Mouse (Mus musculus): ENCODE data around the gene Mlkl. TPM values are rescaled to one million over a fixed set of nuclear protein-coding genes. Genes with fewer than 3 reads are reported as not detected.

Gene Mlkl
- total and polyA plus RNA-seq, 3 experiments, result 9.3 to 20.1 TPM; not detected in 1

GRCm38 (mm10) chr8:111261981-111262381, 76.0 kb downstream of the Mlkl start:
- Histone ChIP-seq H3K4me3 (ENCODE audit: control insufficient read depth in 1 of 2, insufficient read depth in 1 of 2, low read depth in 2 of 2, low read length in 2 of 2) (no peak overlapping the region), H3K79me2 (ENCODE audit: control insufficient read depth, insufficient read depth, low read length, poor library complexity) (peaks cover 16% of the 10 kb centered on the region)

More at GRCm38 (mm10) chr8:111261981-111262381, 76.0 kb downstream of the Mlkl start:
- Histone ChIP-seq H3K4me1 (ENCODE audit: control insufficient read depth in 1 of 2, insufficient read depth in 2 of 2, low read length in 2 of 2) (peaks cover 6 to 13% of the 10 kb centered on the region in 2 experiments), H3K9ac (ENCODE audit: control insufficient read depth, low read depth, low read length, poor library complexity, severe bottlenecking) (no peak overlapping the region), H3K9me3 (replicated peaks; ENCODE audit: insufficient read depth, low read length) (no peaks in the 10 kb centered on the region), H3K27ac (ENCODE audit: control insufficient read depth, low read depth, low read length) (no peak overlapping the region), H3K27me3 (ENCODE audit: control insufficient read depth in 1 of 2, insufficient read depth in 2 of 2, low read length in 2 of 2) (no peaks in the 10 kb centered on the region), H3K36me3 (ENCODE audit: control insufficient read depth in 1 of 2, insufficient read depth in 2 of 2, low read length in 2 of 2) (peaks cover 0 to 13% of the 10 kb centered on the region in 2 experiments; a peak in 2 of 4 replicates)
- DNase-seq (ENCODE audit: low read depth, low spot score), result peak; percentile 81
- TF ChIP-seq MAX (IDR thresholded peaks at IDR 0.05; ENCODE audit: low read length), result no peak
- TF ChIP-seq MYC (IDR thresholded peaks at IDR 0.05; ENCODE audit: low read depth, low read length), result 0 out of 2 replicates have a peak, but pooled peaks have one; percentile 30
- TF ChIP-seq MYB (IDR thresholded peaks at IDR 0.05; ENCODE audit: low read depth, low read length), result peak; percentile 37; the same call in 1 of the 2 replicates
- peak; percentile 95 for TF ChIP-seq TCF12 (IDR thresholded peaks at IDR 0.05; ENCODE audit: low read depth, low read length)
- peak; percentile 80 for TF ChIP-seq MAFK (IDR thresholded peaks at IDR 0.05; ENCODE audit: borderline replicate concordance, low read depth, low read length)
- TF ChIP-seq ETS1 (IDR thresholded peaks at IDR 0.05; ENCODE audit: low read depth, low read length), result peak; percentile 70
- peak; percentile 100 for TF ChIP-seq RCOR1 (IDR thresholded peaks at IDR 0.05; ENCODE audit: low read depth, low read length)
- TF ChIP-seq MEF2A (IDR thresholded peaks at IDR 0.05; ENCODE audit: extremely low read depth, insufficient replicate concordance, low read depth, low read length, poor library complexity, severe bottlenecking), result peak; percentile 59; the same call in 1 of the 2 replicates
- peak; percentile 86 to 92 for TF ChIP-seq EP300 (IDR thresholded peaks at IDR 0.05; ENCODE audit: low read depth in 1 of 2, low read length in 2 of 2)
- TF ChIP-seq GATA1 (IDR thresholded peaks at IDR 0.05; ENCODE audit: low read depth, low read length), result peak; percentile 96
- peak; percentile 83 for TF ChIP-seq BHLHE40 (IDR thresholded peaks at IDR 0.05; ENCODE audit: borderline replicate concordance, low read depth, low read length)
- TF ChIP-seq TAL1 (IDR thresholded peaks at IDR 0.05; ENCODE audit: low read length), result peak; percentile 92
- TF ChIP-seq JUND (IDR thresholded peaks at IDR 0.05; ENCODE audit: low read depth, low read length), result no peak
- no peak for TF ChIP-seq NELFE (IDR thresholded peaks at IDR 0.05; ENCODE audit: low read depth, low read length)

Other genes starting within 250 kb of the Mlkl start
- not detected in 2 replicates for gene Clec18a, start 245.8 kb downstream of the Mlkl start, total RNA-seq (2012; rRNA removed)
- not detected for gene Clec18a, start 245.8 kb downstream of the Mlkl start, polyA plus RNA-seq (2012; ENCODE audit: insufficient read depth in 1 of 2, insufficient read length in 2 of 2, low read depth in 1 of 2, low replicate concordance in 2 of 2, missing spikeins in 1 of 2)
- gene Pdpr, start 243.5 kb downstream of the Mlkl start, total RNA-seq (2012; rRNA removed), result 13.0 and 13.5 TPM in 2 replicates
- 10 to 100 TPM in 1 of 2 experiments, not detected in 1; 13.4 TPM for gene Pdpr, start 243.5 kb downstream of the Mlkl start, polyA plus RNA-seq (2012; ENCODE audit: insufficient read depth in 1 of 2, insufficient read length in 2 of 2, low read depth in 1 of 2, low replicate concordance in 2 of 2, missing spikeins in 1 of 2)
- 15.9 and 20.2 TPM in 2 replicates for gene Glg1, start 79.0 kb downstream of the Mlkl start, total RNA-seq (2012; rRNA removed)
- 10 to 100 TPM; 34.3 to 37.2 TPM for gene Glg1, start 79.0 kb downstream of the Mlkl start, polyA plus RNA-seq (2012; ENCODE audit: insufficient read depth in 1 of 2, insufficient read length in 2 of 2, low read depth in 1 of 2, low replicate concordance in 2 of 2, missing spikeins in 1 of 2)
- gene Rfwd3, start 38.0 kb downstream of the Mlkl start, total RNA-seq (2012; rRNA removed), result 54.2 and 59.3 TPM in 2 replicates
- 10 to 100 TPM in 1 of 2 experiments, not detected in 1; 63.2 TPM for gene Rfwd3, start 38.0 kb downstream of the Mlkl start, polyA plus RNA-seq (2012; ENCODE audit: insufficient read depth in 1 of 2, insufficient read length in 2 of 2, low read depth in 1 of 2, low replicate concordance in 2 of 2, missing spikeins in 1 of 2)
- not detected in 2 replicates for gene Fa2h, start 55.6 kb upstream of the Mlkl start, total RNA-seq (2012; rRNA removed)
- not detected for gene Fa2h, start 55.6 kb upstream of the Mlkl start, polyA plus RNA-seq (2012; ENCODE audit: insufficient read depth in 1 of 2, insufficient read length in 2 of 2, low read depth in 1 of 2, low replicate concordance in 2 of 2, missing spikeins in 1 of 2)
- 6.5 and 7.4 TPM in 2 replicates for gene Wdr59, start 183.9 kb upstream of the Mlkl start, total RNA-seq (2012; rRNA removed)
- gene Wdr59, start 183.9 kb upstream of the Mlkl start, polyA plus RNA-seq (2012; ENCODE audit: insufficient read depth in 1 of 2, insufficient read length in 2 of 2, low read depth in 1 of 2, low replicate concordance in 2 of 2, missing spikeins in 1 of 2), result 10 to 100 TPM in 1 of 2 experiments, not detected in 1; 16.6 TPM
- 16.6 and 18.4 TPM in 2 replicates for gene Znrf1, start 197.9 kb upstream of the Mlkl start, total RNA-seq (2012; rRNA removed)
- gene Znrf1, start 197.9 kb upstream of the Mlkl start, polyA plus RNA-seq (2012; ENCODE audit: insufficient read depth in 1 of 2, insufficient read length in 2 of 2, low read depth in 1 of 2, low replicate concordance in 2 of 2, missing spikeins in 1 of 2), result 10 to 100 TPM in 1 of 2 experiments, not detected in 1; 36.0 TPM

Data from MEL (cell line).